Mouse (Mus musculus) forebrain, postnatal 0 days (tissue): ENCODE measurements around the gene Fam117b. TPM values are rescaled to one million over a fixed set of nuclear protein-coding genes. Genes with fewer than 3 reads are reported as not detected.

Experiments used
- ATAC-seq: fragments of 200-750 bp; cut with Nextera tagmentation; 2 replicates; pipeline ENCODE4 v1.8.0; 2017; ENCODE audit warnings: mild to moderate bottlenecking, moderate library complexity
- DNase-seq: peaks from one replicate; pipeline ENCODE4 v3.0.0-alpha.2; 2015
- H3K27ac ChIP-seq: fragments of 300-500 bp; sonication (generic); 2 replicates; pipeline ENCODE4 v1.5.1; 2014; ENCODE audit warnings: low read depth, mild to moderate bottlenecking, antibody characterized with exemption, low read length, moderate library complexity, mixed read lengths
- H3K27me3 ChIP-seq: fragments of 300-500 bp; sonication (generic); 2 replicates; pipeline ENCODE4 v1.6.1; 2014; ENCODE audit warnings: mild to moderate bottlenecking, low read length, mixed read lengths; ENCODE audit not compliant: insufficient read depth
- H3K36me3 ChIP-seq: fragments of 300-500 bp; sonication (generic); 2 replicates; pipeline ENCODE4 v1.6.1; 2014; ENCODE audit warnings: mild to moderate bottlenecking, moderate library complexity; ENCODE audit not compliant: insufficient read depth
- H3K4me1 ChIP-seq: fragments of 300-500 bp; sonication (generic); 2 replicates; pipeline ENCODE4 v1.6.1; 2014; ENCODE audit warnings: antibody characterized with exemption; ENCODE audit not compliant: insufficient read depth
- H3K4me2 ChIP-seq: fragments of 300-500 bp; sonication (generic); 2 replicates; pipeline ENCODE4 v1.6.1; 2014; ENCODE audit warnings: low read depth, mild to moderate bottlenecking, moderate library complexity
- H3K4me3 ChIP-seq: fragments of 300-500 bp; sonication (generic); 2 replicates; pipeline ENCODE4 v1.5.1; 2014; ENCODE audit warnings: low read depth, low read length, mixed read lengths
- H3K9ac ChIP-seq: fragments of 300-500 bp; sonication (generic); 2 replicates; pipeline ENCODE4 v1.6.1; 2014; ENCODE audit warnings: mild to moderate bottlenecking
- H3K9me3 ChIP-seq: fragments of 300-500 bp; sonication (generic); 2 replicates; pipeline ENCODE4 v1.6.1; 2016; ENCODE audit warnings: low read length
- CTCF ChIP-seq: sonication (generic); IDR thresholded peaks from 2 replicates; pipeline ENCODE4 v1.5.1; 2016; ENCODE audit warnings: antibody characterized with exemption, control low read depth, low read depth
- whole genome bisulfite sequencing: fragments of 180-500 bp; shearing (Covaris S2); extraction: QIAGEN DNeasy Blood & Tissue Kit; methylation state at CpG from one replicate; pipeline ENCODE4 v1.1.7; 2014; 5-methylcytosine and 5-hydroxymethylcytosine counted together
- polyA plus RNA-seq: library from polyadenylated mRNA; unstranded; fragments of >200 nt; fragmentation: Nextera tagmentation; extraction: Ambion mirVana; gene quantifications from 2 replicates; pipeline ENCODE4 v1.2.1, GENCODE M21; 2015
- total RNA-seq: library from RNA; depleted of rRNA; stranded (reverse); fragments of >200 nt; gene quantifications from 2 replicates; pipeline ENCODE4 v1.2.3, GENCODE M21; 2014

The Fam117b gene
- total and polyA plus RNA-seq, 2 experiments from 2014 or later: 31.8 to 79.7 TPM

DNA sequence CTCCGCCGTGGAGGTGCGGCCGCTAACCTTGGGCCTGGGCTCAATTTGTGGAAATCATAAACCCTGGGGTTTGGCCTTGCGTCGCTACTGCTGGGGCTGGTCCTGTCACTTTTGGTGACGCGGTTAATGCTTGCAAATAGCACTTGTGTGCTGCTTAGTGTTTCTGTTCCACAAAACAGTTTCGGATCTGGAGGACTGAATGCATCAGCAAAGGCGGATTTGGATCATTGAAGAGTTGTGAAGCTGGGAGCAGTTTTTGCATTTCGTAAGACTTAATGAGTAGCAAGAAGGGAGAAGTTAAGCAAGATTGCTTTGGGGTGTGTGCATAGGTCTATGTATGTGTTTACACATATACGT, 1.0 kb downstream of the Fam117b start:
- WGBS: 2% methylated on average over 12 of the region's 12 CpGs

GRCm38 (mm10) chr1:59914799-59915198, 2.0 kb downstream of the Fam117b start:
- no peak for TF ChIP-seq CTCF
- Histone ChIP-seq H3K9me3 (no peaks in the 10 kb centered on the region), H3K27me3 (no peaks in the 10 kb centered on the region), H3K27ac (no peak overlapping the region), H3K4me1 (peaks cover 16% of the 10 kb centered on the region), H3K4me2 (peak overlapping the region; percentile 67), H3K36me3 (no peaks in the 10 kb centered on the region), H3K4me3 (peak overlapping the region; percentile 99), H3K9ac (peak overlapping the region; percentile 99; the same call in 1 of the 2 replicates)
- DNase-seq (no peak), ATAC-seq (no peak)
- WGBS: 56% methylated on average over 3 of the region's 3 CpGs

More for the DNA sequence above, 1.0 kb downstream of the Fam117b start:
- Histone ChIP-seq H3K4me1 (peaks cover 16% of the 10 kb centered on the region), H3K27ac (peak overlapping the region; percentile 99), H3K4me3 (peak overlapping the region; percentile 99), H3K36me3 (no peaks in the 10 kb centered on the region), H3K9me3 (no peaks in the 10 kb centered on the region), H3K27me3 (no peaks in the 10 kb centered on the region), H3K9ac (peak overlapping the region; percentile 99), H3K4me2 (peak overlapping the region; percentile 67)
- TF ChIP-seq CTCF: no peak
- peak; percentile 41 for DNase-seq
- ATAC-seq: no peak

DNA sequence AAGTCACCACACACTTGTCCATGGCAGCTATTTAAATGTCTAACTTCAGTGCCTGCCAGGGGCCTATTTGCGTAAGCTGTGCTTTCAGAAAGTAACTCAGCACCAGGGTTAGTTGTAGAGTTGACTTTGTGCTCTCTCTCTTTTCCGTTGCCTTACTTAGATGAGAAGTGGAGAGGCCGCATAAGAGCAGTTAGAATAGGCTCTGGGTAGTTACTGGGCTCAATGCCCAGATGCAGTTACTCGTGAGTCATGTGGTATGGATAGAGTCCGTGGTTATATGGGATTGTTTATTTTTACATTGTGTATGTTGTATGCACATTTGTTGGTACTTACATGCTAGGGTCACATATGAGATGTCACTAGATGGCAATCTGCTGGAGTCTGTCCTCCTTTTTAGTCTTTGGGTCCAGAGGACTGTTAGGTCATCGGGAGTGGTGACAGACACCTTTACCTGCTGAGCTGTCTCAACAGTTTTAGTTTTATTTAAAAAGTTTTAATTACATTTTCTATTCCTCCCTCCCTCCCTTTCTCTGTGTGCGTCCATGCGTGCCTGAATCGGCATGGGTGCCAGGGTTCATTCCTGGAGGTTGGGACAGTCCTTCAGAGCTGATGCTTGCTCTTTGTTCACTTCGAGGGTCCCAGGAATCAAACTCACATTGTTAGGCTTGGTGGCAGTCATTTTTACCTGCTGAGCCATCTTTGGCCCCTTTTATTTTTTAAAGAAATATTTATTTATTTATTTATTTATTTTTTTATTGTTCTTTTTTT, 3.2 kb downstream of the Fam117b start:
- H3K4me3 ChIP-seq: no peak overlapping the region
- peak; percentile 16 for DNase-seq

GRCm38 (mm10) chr1:59917401-59917800, 4.6 kb downstream of the Fam117b start:
- H3K4me2 ChIP-seq: no peak overlapping the region
- no peak for ATAC-seq
- no peak overlapping the region for H3K27ac ChIP-seq
- H3K36me3 ChIP-seq: no peaks in the 10 kb centered on the region
- no peak overlapping the region for H3K9ac ChIP-seq
- no peak for DNase-seq
- WGBS: 85% methylated on average over 3 of the region's 3 CpGs
- no peak for TF ChIP-seq CTCF
- H3K4me1 ChIP-seq: peaks cover 16% of the 10 kb centered on the region
- no peaks in the 10 kb centered on the region for H3K9me3 ChIP-seq
- no peak overlapping the region for H3K4me3 ChIP-seq
- H3K27me3 ChIP-seq: no peaks in the 10 kb centered on the region

More for the DNA sequence above, 3.2 kb downstream of the Fam117b start:
- no peaks in the 10 kb centered on the region for H3K27me3 ChIP-seq
- no peaks in the 10 kb centered on the region for H3K36me3 ChIP-seq
- TF ChIP-seq CTCF: no peak
- H3K4me1 ChIP-seq: peaks cover 16% of the 10 kb centered on the region
- no peak overlapping the region for H3K27ac ChIP-seq
- ATAC-seq: no peak
- WGBS: 51% methylated on average over 10 of the region's 10 CpGs
- no peaks in the 10 kb centered on the region for H3K9me3 ChIP-seq
- H3K9ac ChIP-seq: no peak overlapping the region
- H3K4me2 ChIP-seq: peak overlapping the region; percentile 67; the same call in 1 of the 2 replicates

DNA sequence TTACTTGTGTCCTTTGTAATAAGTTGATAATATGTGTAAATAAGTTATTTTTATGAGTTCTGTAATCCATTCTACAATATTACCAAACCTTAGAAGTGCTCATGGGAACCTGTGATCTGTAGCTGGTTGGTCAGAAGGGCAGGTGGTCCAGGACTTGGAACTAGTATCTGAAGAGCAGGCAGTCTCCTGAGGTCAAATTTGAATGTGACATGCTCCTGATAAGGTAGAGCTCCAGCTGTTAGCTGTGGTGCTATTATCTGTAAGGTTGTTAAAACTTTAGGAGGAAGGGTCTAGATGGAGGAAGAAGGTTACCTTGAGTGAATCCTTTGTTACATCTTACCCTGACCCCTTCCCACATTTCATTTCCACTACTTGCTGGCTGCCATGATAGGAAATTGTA, 5.3 kb downstream of the Fam117b start:
- DNase-seq (no peak), ATAC-seq (no peak)
- no peak for TF ChIP-seq CTCF
- H3K36me3 ChIP-seq: no peaks in the 10 kb centered on the region
- no peak overlapping the region for H3K4me2 ChIP-seq
- H3K4me1 ChIP-seq: peaks cover 16% of the 10 kb centered on the region
- H3K27ac ChIP-seq: no peak overlapping the region
- H3K27me3 ChIP-seq: no peaks in the 10 kb centered on the region
- H3K9me3 ChIP-seq: no peaks in the 10 kb centered on the region
- H3K9ac ChIP-seq: no peak overlapping the region
- H3K4me3 ChIP-seq: no peak overlapping the region

GRCm38 (mm10) chr1:59923201-59923600, 10.4 kb downstream of the Fam117b start:
- WGBS: 63% methylated on average over 1 of the region's 1 CpGs
- H3K27ac ChIP-seq: no peak overlapping the region
- H3K4me1 ChIP-seq: peaks cover 4% of the 10 kb centered on the region; the same call in 1 of the 2 replicates
- H3K4me3 ChIP-seq: no peak overlapping the region
- no peaks in the 10 kb centered on the region for H3K27me3 ChIP-seq
- H3K9me3 ChIP-seq: no peaks in the 10 kb centered on the region
- no peak for ATAC-seq
- no peak for TF ChIP-seq CTCF
- H3K9ac ChIP-seq: no peak overlapping the region
- H3K4me2 ChIP-seq: no peak overlapping the region
- no peaks in the 10 kb centered on the region for H3K36me3 ChIP-seq
- no peak for DNase-seq

DNA sequence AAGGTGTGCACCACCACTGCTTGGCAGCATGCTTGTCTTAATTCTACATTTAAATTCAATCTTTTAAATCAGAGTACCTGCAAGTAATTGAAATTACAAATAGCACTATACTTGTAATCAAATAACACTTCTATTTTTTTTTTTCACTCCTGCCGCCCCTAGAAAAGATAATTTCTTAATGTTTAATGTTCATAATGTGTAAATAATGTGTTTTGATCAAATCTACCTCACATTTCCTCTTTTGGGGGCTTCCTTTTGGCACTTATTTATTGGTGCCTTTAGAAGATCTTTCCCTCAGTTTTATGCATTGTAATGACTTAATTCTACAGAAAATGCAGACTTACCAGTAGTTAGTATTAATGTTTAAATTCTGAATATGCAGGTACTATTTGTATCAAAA, 10.9 kb downstream of the Fam117b start:
- Histone ChIP-seq H3K36me3 (no peaks in the 10 kb centered on the region), H3K27me3 (no peaks in the 10 kb centered on the region), H3K9ac (no peak overlapping the region), H3K4me1 (no peaks in the 10 kb centered on the region; the same call in 1 of the 2 replicates), H3K9me3 (no peaks in the 10 kb centered on the region), H3K27ac (no peak overlapping the region), H3K4me2 (no peak overlapping the region), H3K4me3 (no peak overlapping the region)
- TF ChIP-seq CTCF: no peak
- ATAC-seq (no peak), DNase-seq (no peak)
- WGBS: 88% methylated on average over 1 of the region's 1 CpGs
